Mouse (Mus musculus) kidney, adult 2 months (tissue): ENCODE measurements around the gene Krt32.

Source experiments
- CTCF ChIP-seq: fragments of 200-500 bp; conservative IDR thresholded peaks from 2 replicates; pipeline ENCODE4 v1.5.1; 2011; ENCODE audit warnings: low read depth, mild to moderate bottlenecking, control low read depth, low read length, moderate library complexity, mixed read lengths; ENCODE audit not compliant: insufficient read depth, insufficient read length
- POLR2A ChIP-seq: fragments of 200-500 bp; IDR thresholded peaks from one replicate; pipeline ENCODE4 v1.6.1; 2011; ENCODE audit warnings: low read depth, low read length, control low read depth

- TF ChIP-seq CTCF (no peak), POLR2A (no peak)
These were observed 32.3 kb upstream of the Krt32 start for GRCm38 (mm10) chr11:100120331-100120730.
